ENCODE assay signal across 16 mouse cellular contexts in genomic region chr13:99126538-99126937, GRCm38 (mm10). TPM values are rescaled to one million over a fixed set of nuclear protein-coding genes. Genes with fewer than 3 reads are reported as not detected.
DNase-seq lines count a peak whose midpoint lies in the region; ATAC-seq and TF ChIP-seq lines count a peak whose summit lies in the region.
"Had no signal": no experiment of that assay in that cellular context is flagged by ENCODE, and none has a peak within 500 bp of the region (broad histone marks: within the 10 kb centered on the region; RNA-seq: fewer than 3 reads in every experiment).

No protein-coding gene starts in this region.

- DNase-seq in heart, adult 18-20 months, result peak; percentile 43 to 71
- DNase-seq in heart, embryonic 10.5 days (ENCODE audit: low spot score), result no peak
- DNase-seq in lung, embryonic 14.5 days, result peak; percentile 14
- DNase-seq in lung, postnatal 25 days (ENCODE audit: low spot score), result no peak
- peak; percentile 90 for DNase-seq in 416B (ENCODE audit: low read depth)
- DNase-seq in heart, postnatal 4 days, result peak; percentile 32
- no peak for DNase-seq in adrenal gland, postnatal 14 days
- DNase-seq in urinary bladder, adult 18-20 months (ENCODE audit: low spot score in 2 of 2), result no peak
- DNase-seq: cerebellum, adult 8-10 months; gastrocnemius, postnatal 14 days; layer of hippocampus, postnatal 36 days; left cerebral cortex, postnatal 4 days; liver; liver, postnatal 0 days had no signal

- H3K27ac ChIP-seq in heart, embryonic 10.5 days, result no peak overlapping the region
- no peak overlapping the region for H3K27ac ChIP-seq in lung, embryonic 14.5 days (ENCODE audit: low read depth)
- H3K27ac ChIP-seq: forebrain, embryonic 12.5 days; hindbrain, embryonic 13.5 days had no signal

- no peak overlapping the region for H3K4me2 ChIP-seq in lung, embryonic 14.5 days
- H3K4me2 ChIP-seq: forebrain, embryonic 12.5 days; hindbrain, embryonic 13.5 days had no signal

- TF ChIP-seq CTCF in lung, embryonic 14.5 days (IDR thresholded peaks at IDR 0.05; ENCODE audit: low read depth), result no peak

- peaks cover 19% of the 10 kb centered on the region for H3K4me1 ChIP-seq in heart, embryonic 10.5 days
- H3K4me1 ChIP-seq in lung, embryonic 14.5 days (ENCODE audit: insufficient read depth), result no peaks in the 10 kb centered on the region
- H3K4me1 ChIP-seq: forebrain, embryonic 12.5 days had no signal

- 78% methylated on average over 8 of the region's 8 CpGs for WGBS in heart, embryonic 10.5 days
- WGBS in lung, embryonic 14.5 days, result 73% methylated on average over 8 of the region's 8 CpGs

- H3K4me3 ChIP-seq in heart, embryonic 10.5 days, result no peak overlapping the region
- no peak overlapping the region for H3K4me3 ChIP-seq in lung, embryonic 14.5 days (ENCODE audit: low read depth, low read length)
- H3K4me3 ChIP-seq: forebrain, embryonic 12.5 days; hindbrain, embryonic 13.5 days had no signal

- no peaks in the 10 kb centered on the region for H3K9me3 ChIP-seq in heart, embryonic 10.5 days
- no peaks in the 10 kb centered on the region for H3K9me3 ChIP-seq in lung, embryonic 14.5 days (ENCODE audit: low read depth, low read length)
- H3K9me3 ChIP-seq: forebrain, embryonic 12.5 days; hindbrain, embryonic 13.5 days had no signal

- H3K27me3 ChIP-seq in heart, embryonic 10.5 days (ENCODE audit: insufficient read depth, poor library complexity, severe bottlenecking), result no peaks in the 10 kb centered on the region
- H3K27me3 ChIP-seq in lung, embryonic 14.5 days (ENCODE audit: insufficient read depth, low read length), result no peaks in the 10 kb centered on the region
- H3K27me3 ChIP-seq: forebrain, embryonic 12.5 days; hindbrain, embryonic 13.5 days had no signal

- H3K9ac ChIP-seq in lung, embryonic 14.5 days, result no peak overlapping the region
- H3K9ac ChIP-seq: forebrain, embryonic 12.5 days; hindbrain, embryonic 13.5 days; liver, postnatal 0 days had no signal

- ATAC-seq in lung, embryonic 14.5 days (ENCODE audit: insufficient read depth), result no peak

- H3K36me3 ChIP-seq in heart, embryonic 10.5 days, result no peaks in the 10 kb centered on the region
- no peaks in the 10 kb centered on the region for H3K36me3 ChIP-seq in lung, embryonic 14.5 days (ENCODE audit: insufficient read depth)
- H3K36me3 ChIP-seq: forebrain, embryonic 12.5 days; hindbrain, embryonic 13.5 days had no signal

RNA-seq across cellular contexts. Expression of gene Zfp366, which starts 58.1 kb away (rescaled TPM):
- total RNA-seq in heart, adult 18-20 months (2021), result 10 to 100 TPM; 14.1 to 14.9 TPM
- polyA plus RNA-seq in heart, embryonic 10.5 days (2016; fragmentation: Nextera tagmentation; extraction: Ambion mirVana), result 0.10 and 0.14 TPM in 2 replicates
- 1.3 and 1.5 TPM in 2 replicates for polyA plus RNA-seq in lung, embryonic 14.5 days (2014; fragmentation: Nextera tagmentation; extraction: Ambion mirVana)
- total RNA-seq in heart, postnatal 4 days (2021), result 10 to 100 TPM in 1 of 2 experiments, 1 to 10 TPM in 1; 7.2 to 10.1 TPM
- total RNA-seq in adrenal gland, postnatal 14 days (2021), result 10.3 and 12.3 TPM in 2 replicates

Comparison
In these comparisons a context has a peak if more than half of its experiments do, and no peak if none do; other contexts are left out.
1. DNase-seq: peak in heart, adult 18-20 months (2 of 2), lung, embryonic 14.5 days (single experiment), 416B (single experiment) and heart, postnatal 4 days (single experiment); none in heart, embryonic 10.5 days (single experiment), lung, postnatal 25 days (single experiment), adrenal gland, postnatal 14 days (single experiment) and urinary bladder, adult 18-20 months (0 of 2).